Mouse (Mus musculus): Measurements from ENCODE around the gene Lyve1.
"Not testable (repeated sequence)": the region's sequence is repeated elsewhere in the genome, so short reads cannot be mapped to it uniquely, and the experiment has no call there.

Gene Lyve1

GRCm38 (mm10) chr7:110862751-110863289 is at the start of gene Lyve1:
Gene Lyve1, minus strand, starts transcription at chr7:110863239.
- no peak for DNase-seq

GRCm38 (mm10) chr7:110908209-110909144 is 45.4 kb upstream of the Lyve1 start:
- no peak for DNase-seq

GRCm38 (mm10) chr7:110906566-110906965 is 43.5 kb upstream of the Lyve1 start:
- no peak for DNase-seq

- DNase-seq: no peak
These were observed 40.2 kb upstream of the Lyve1 start for GRCm38 (mm10) chr7:110903226-110903625.

GRCm38 (mm10) chr7:110897202-110897601 is 34.2 kb upstream of the Lyve1 start:
- DNase-seq: no peak

- DNase-seq: no peak
These were observed 33.4 kb upstream of the Lyve1 start for GRCm38 (mm10) chr7:110896453-110896852.

- DNase-seq: not testable (repeated sequence)
These were observed 32.7 kb upstream of the Lyve1 start for GRCm38 (mm10) chr7:110895772-110896171.

GRCm38 (mm10) chr7:110894673-110895072 is 31.6 kb upstream of the Lyve1 start:
- no peak for DNase-seq

- no peak for DNase-seq
These were observed 31.0 kb upstream of the Lyve1 start for GRCm38 (mm10) chr7:110893943-110894610.

- no peak for DNase-seq
These were observed 28.5 kb upstream of the Lyve1 start for GRCm38 (mm10) chr7:110891501-110891986.

- no peak for DNase-seq
These were observed 18.8 kb upstream of the Lyve1 start for GRCm38 (mm10) chr7:110881746-110882333.

- no peak for DNase-seq
These were observed 15.0 kb upstream of the Lyve1 start for GRCm38 (mm10) chr7:110878028-110878427.

GRCm38 (mm10) chr7:110876965-110877364 is 13.9 kb upstream of the Lyve1 start:
- DNase-seq: no peak

- DNase-seq: no peak
These were observed 5.8 kb upstream of the Lyve1 start for GRCm38 (mm10) chr7:110868807-110869206.

- no peak for DNase-seq
These were observed 4.1 kb upstream of the Lyve1 start for GRCm38 (mm10) chr7:110867116-110867515.

GRCm38 (mm10) chr7:110866021-110866420 is 3.0 kb upstream of the Lyve1 start:
- DNase-seq: no peak

GRCm38 (mm10) chr7:110865570-110865969 is 2.5 kb upstream of the Lyve1 start:
- DNase-seq: no peak

GRCm38 (mm10) chr7:110865038-110865437 is 2.0 kb upstream of the Lyve1 start:
- no peak for DNase-seq

- no peak for DNase-seq
These were observed 2.9 kb downstream of the Lyve1 start for GRCm38 (mm10) chr7:110860129-110860528.

- no peak for DNase-seq
These were observed 7.4 kb downstream of the Lyve1 start for GRCm38 (mm10) chr7:110855604-110856003.

GRCm38 (mm10) chr7:110854927-110855546 is 8.0 kb downstream of the Lyve1 start:
- DNase-seq: no peak

- no peak for DNase-seq
These were observed 8.5 kb downstream of the Lyve1 start for GRCm38 (mm10) chr7:110854519-110854918.

- DNase-seq: no peak
These were observed 9.4 kb downstream of the Lyve1 start for GRCm38 (mm10) chr7:110853611-110854010.
